Mouse (Mus musculus) heart, embryonic 14.5 days (tissue): ENCODE measurements at regions not wholly inside any gene's neighbourhood (a gene's known extent, or its start where the extent isn't known, plus 50 kb on each side); places are given as distances from the start of the nearest gene placed in this dataset.

ENCODE experiments used
- ATAC-seq: fragments of 200-750 bp; cut with Nextera tagmentation; 2 replicates; pipeline ENCODE4 v1.8.0; 2017; ENCODE audit warnings: low read depth, moderate TSS enrichment; ENCODE audit not compliant: insufficient number of reproducible peaks, insufficient read depth, low FRiP score
- H3K27ac ChIP-seq, 2 experiments: fragments of 200-500 bp in 1 of 2; fragments of 300-500 bp in 1 of 2; sonication (generic) in 1 of 2; replicated peaks in 1 of 2; 2 replicates each; pipeline ENCODE4 v1.5.1; 2012 to 2014; ENCODE audit warnings: low read depth in 2 of 2, low read length in 2 of 2, control low read depth in 1 of 2, mild to moderate bottlenecking in 1 of 2, mixed read lengths in 1 of 2; ENCODE audit not compliant: control insufficient read depth in 1 of 2, insufficient read depth in 1 of 2
- H3K27me3 ChIP-seq: fragments of 300-500 bp; sonication (generic); 2 replicates; pipeline ENCODE4 v1.6.1; 2014; ENCODE audit warnings: mild to moderate bottlenecking, low read length, control low read depth; ENCODE audit not compliant: control insufficient read depth, insufficient read depth
- H3K36me3 ChIP-seq: fragments of 300-500 bp; sonication (generic); 2 replicates; pipeline ENCODE4 v1.6.1; 2014; ENCODE audit warnings: mild to moderate bottlenecking, control low read depth, low read length, mixed read lengths; ENCODE audit not compliant: control insufficient read depth, insufficient read depth
- H3K4me1 ChIP-seq, 2 experiments: fragments of 200-500 bp in 1 of 2; fragments of 300-500 bp in 1 of 2; sonication (generic) in 1 of 2; 2 replicates each; pipeline ENCODE4 v1.6.1; 2012 to 2014; ENCODE audit warnings: low read length in 2 of 2, control low read depth in 1 of 2, mixed read lengths in 1 of 2; ENCODE audit not compliant: control insufficient read depth in 2 of 2, insufficient read depth in 2 of 2
- H3K4me2 ChIP-seq: fragments of 300-500 bp; sonication (generic); 2 replicates; pipeline ENCODE4 v1.6.1; 2014; ENCODE audit warnings: mild to moderate bottlenecking, low read length
- H3K4me3 ChIP-seq, 2 experiments: fragments of 200-500 bp in 1 of 2; fragments of 300-500 bp in 1 of 2; sonication (generic) in 1 of 2; 2 replicates each; pipeline ENCODE4 v1.5.1; 2012 to 2014; ENCODE audit warnings: low read length in 2 of 2, mild to moderate bottlenecking in 2 of 2, control low read depth in 1 of 2, low read depth in 1 of 2, moderate library complexity in 1 of 2; ENCODE audit not compliant: control insufficient read depth in 1 of 2, insufficient read depth in 1 of 2
- H3K9ac ChIP-seq: fragments of 300-500 bp; sonication (generic); 2 replicates; pipeline ENCODE4 v1.6.1; 2014; ENCODE audit warnings: mild to moderate bottlenecking, low read length
- H3K9me3 ChIP-seq: fragments of 300-500 bp; sonication (generic); 2 replicates; pipeline ENCODE4 v1.6.1; 2016; ENCODE audit warnings: low read length, control low read depth; ENCODE audit not compliant: control insufficient read depth
- WGBS: fragments of 180-500 bp; shearing (Covaris S2); extraction: QIAGEN DNeasy Blood & Tissue Kit; methylation state at CpG from one replicate; pipeline ENCODE4 v1.1.7; 2014; 5-methylcytosine and 5-hydroxymethylcytosine counted together

DNA sequence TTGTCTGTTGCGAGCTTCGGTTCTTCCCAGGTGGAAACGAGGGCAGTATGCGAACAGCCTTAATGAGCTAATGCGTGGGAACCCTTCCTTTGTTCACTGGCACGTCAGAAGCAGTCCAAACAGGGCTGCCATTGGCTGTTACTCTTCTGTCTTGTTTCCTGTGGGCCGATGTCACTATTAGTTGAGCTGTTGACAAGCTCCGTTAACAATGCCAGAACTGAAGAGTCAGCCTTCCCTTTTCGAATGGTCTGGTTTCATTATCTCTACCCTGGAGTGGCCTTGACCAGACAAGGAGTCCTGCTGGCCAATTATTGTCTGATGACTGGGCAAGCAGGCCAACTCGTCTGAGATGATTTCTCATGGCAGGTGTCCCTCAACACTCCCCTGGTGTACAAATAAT is 230.1 kb downstream of the Gm11011 start:
- 29% methylated on average over 10 of the region's 10 CpGs for WGBS
- Histone ChIP-seq H3K4me1 (peaks cover 3 to 5% of the 10 kb centered on the region in 2 experiments; a peak in 3 of 4 replicates), H3K36me3 (no peaks in the 10 kb centered on the region), H3K27ac (no peak overlapping the region), H3K9me3 (no peaks in the 10 kb centered on the region), H3K27me3 (no peaks in the 10 kb centered on the region; the same call in 1 of the 2 replicates), H3K4me2 (peak overlapping the region; percentile 15; the same call in 1 of the 2 replicates), H3K9ac (no peak overlapping the region), H3K4me3 (no peak overlapping the region)
- peak; percentile 35; the same call in 1 of the 2 replicates for ATAC-seq

DNA sequence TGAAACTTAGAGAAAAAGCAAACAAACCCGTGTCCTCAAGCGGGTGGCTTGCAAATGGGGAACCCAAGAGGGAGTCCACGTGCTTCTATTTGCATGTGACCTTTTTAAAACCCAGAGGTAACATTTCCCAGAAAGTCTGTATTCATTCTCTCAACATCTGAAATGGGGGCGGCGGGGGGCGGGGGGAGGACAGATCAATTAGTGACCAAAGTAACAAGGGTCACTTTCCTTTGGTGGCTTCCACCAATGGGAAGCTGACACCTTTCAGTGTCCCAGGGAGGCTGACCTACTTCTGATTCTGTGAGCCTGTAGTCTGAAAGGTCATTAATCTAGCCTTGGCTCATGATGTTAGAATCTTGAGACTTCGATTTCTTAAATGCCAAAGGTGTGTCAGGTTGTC is 236.0 kb downstream of the Gm11011 start:
- Histone ChIP-seq H3K4me1 (no peaks in the 10 kb centered on the region), H3K36me3 (no peaks in the 10 kb centered on the region), H3K27ac (no peak overlapping the region), H3K27me3 (no peaks in the 10 kb centered on the region), H3K9me3 (no peaks in the 10 kb centered on the region), H3K4me3 (no peak overlapping the region), H3K9ac (no peak overlapping the region), H3K4me2 (no peak overlapping the region)
- 85% methylated on average over 7 of the region's 7 CpGs for WGBS
- no peak for ATAC-seq

DNA sequence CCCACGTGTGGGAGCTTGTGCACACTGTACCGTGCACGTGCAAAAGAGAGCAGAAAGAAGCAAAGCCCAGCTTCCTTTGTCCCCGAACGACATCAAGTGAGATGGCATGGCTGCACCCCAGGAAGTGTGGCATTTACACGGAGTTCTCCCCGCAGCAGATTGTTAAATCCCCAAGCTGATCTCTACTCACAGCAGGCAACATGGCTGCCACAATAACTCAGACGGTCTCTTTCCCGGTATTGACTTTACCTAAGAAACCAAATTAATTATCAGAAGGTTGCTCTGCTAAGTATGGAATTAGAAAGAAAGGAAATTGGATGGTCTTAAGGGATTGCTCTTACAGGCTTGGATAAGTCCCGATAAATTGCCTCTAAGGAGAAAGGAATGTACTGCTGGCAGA is 241.4 kb downstream of the Gm11011 start:
- H3K9ac ChIP-seq: no peak overlapping the region
- no peaks in the 10 kb centered on the region for H3K36me3 ChIP-seq
- no peak overlapping the region for H3K27ac ChIP-seq
- no peak for ATAC-seq
- H3K9me3 ChIP-seq: no peaks in the 10 kb centered on the region
- no peaks in the 10 kb centered on the region for H3K27me3 ChIP-seq
- no peak overlapping the region for H3K4me3 ChIP-seq
- WGBS: 66% methylated on average over 10 of the region's 10 CpGs
- no peaks in the 10 kb centered on the region for H3K4me1 ChIP-seq
- H3K4me2 ChIP-seq: no peak overlapping the region

- WGBS: 69% methylated on average over 5 of the region's 5 CpGs
- Histone ChIP-seq H3K4me3 (no peak overlapping the region), H3K27ac (no peak overlapping the region), H3K4me1 (no peaks in the 10 kb centered on the region), H3K4me2 (no peak overlapping the region), H3K9me3 (no peaks in the 10 kb centered on the region), H3K27me3 (no peaks in the 10 kb centered on the region), H3K36me3 (no peaks in the 10 kb centered on the region), H3K9ac (no peak overlapping the region)
- ATAC-seq: no peak
These were observed 268.0 kb downstream of the Gm11011 start for GRCm38 (mm10) chr2:169319521-169319920.

- WGBS: 51% methylated on average over 2 of the region's 2 CpGs
- no peaks in the 10 kb centered on the region for H3K27me3 ChIP-seq
- ATAC-seq: no peak
These were observed 273.1 kb downstream of the Gm11011 start for GRCm38 (mm10) chr2:169314396-169314930.

DNA sequence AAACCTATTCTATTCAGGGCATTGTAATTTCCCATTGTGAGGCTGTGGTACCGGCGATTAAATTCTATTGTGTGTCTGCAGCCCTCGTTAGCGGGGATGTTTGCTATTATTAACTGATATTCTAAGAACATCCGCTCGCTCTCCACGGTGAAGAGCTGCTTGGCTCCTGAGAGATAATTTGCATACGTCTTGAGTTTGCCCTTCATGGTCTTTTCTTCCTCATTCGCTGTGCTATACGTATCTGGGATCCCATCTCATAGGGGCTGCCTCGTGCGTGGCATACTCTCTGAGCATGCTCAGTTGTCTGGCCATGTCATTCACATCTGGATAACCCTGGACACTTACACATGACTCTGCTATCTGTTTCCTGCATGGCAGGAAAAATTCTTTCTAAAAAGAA is 275.7 kb downstream of the Gm11011 start:
- H3K36me3 ChIP-seq: no peaks in the 10 kb centered on the region
- ATAC-seq: no peak
- H3K4me2 ChIP-seq: peak overlapping the region; percentile 35
- H3K9me3 ChIP-seq: no peaks in the 10 kb centered on the region
- no peak overlapping the region for H3K4me3 ChIP-seq
- no peak overlapping the region for H3K9ac ChIP-seq
- H3K27ac ChIP-seq: 0 out of 4 replicates have a peak overlapping the region, but pooled peaks of 1 of the 2 experiments have one; percentile 2
- peaks cover 4 to 7% of the 10 kb centered on the region in 2 experiments; a peak in 1 of 4 replicates for H3K4me1 ChIP-seq
- WGBS: 23% methylated on average over 12 of the region's 12 CpGs
- H3K27me3 ChIP-seq: no peaks in the 10 kb centered on the region

More at GRCm38 (mm10) chr2:169314396-169314930, 273.1 kb downstream of the Gm11011 start:
- Histone ChIP-seq H3K36me3 (no peaks in the 10 kb centered on the region), H3K9ac (no peak overlapping the region), H3K27ac (no peak overlapping the region), H3K4me2 (no peak overlapping the region), H3K4me3 (no peak overlapping the region), H3K4me1 (peaks cover 4 to 7% of the 10 kb centered on the region in 2 experiments; a peak in 1 of 4 replicates), H3K9me3 (no peaks in the 10 kb centered on the region)

GRCm38 (mm10) chr2:169311356-169311755 is 276.2 kb downstream of the Gm11011 start:
- H3K4me2 ChIP-seq: peak overlapping the region; percentile 35
- H3K4me1 ChIP-seq: peaks cover 4 to 7% of the 10 kb centered on the region in 2 experiments; a peak in 1 of 4 replicates
- H3K9me3 ChIP-seq: 0 out of 2 replicates have a peak, but pooled peaks cover under 1% of the 10 kb centered on the region
- H3K27me3 ChIP-seq: no peaks in the 10 kb centered on the region
- no peak overlapping the region for H3K4me3 ChIP-seq
- H3K36me3 ChIP-seq: no peaks in the 10 kb centered on the region
- WGBS: 13% methylated on average over 4 of the region's 4 CpGs
- no peak overlapping the region for H3K9ac ChIP-seq
- 0 out of 4 replicates have a peak overlapping the region, but pooled peaks of 1 of the 2 experiments have one; percentile 17 for H3K27ac ChIP-seq
- ATAC-seq: no peak

DNA sequence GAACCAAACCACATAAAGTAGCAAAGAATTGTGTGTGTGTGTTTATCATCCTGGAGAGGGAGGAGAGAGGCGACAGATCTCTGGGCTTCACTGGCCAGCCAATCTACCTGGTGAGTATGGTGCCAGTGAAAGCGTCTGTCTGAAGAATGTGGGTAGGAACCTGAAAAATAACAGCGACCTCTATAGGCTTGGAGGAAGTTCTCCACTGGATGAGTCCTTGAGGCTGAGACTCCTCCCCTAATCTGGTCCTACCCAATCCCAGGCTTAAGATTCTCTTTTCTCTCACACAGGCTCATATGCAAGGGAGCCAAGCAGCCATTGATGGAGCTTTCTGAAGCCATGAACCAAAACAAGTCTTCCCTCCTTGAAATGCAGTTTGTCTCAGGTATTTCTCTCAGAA is 283.2 kb downstream of the Gm11011 start:
- WGBS: 80% methylated on average over 3 of the region's 3 CpGs
- H3K27ac ChIP-seq: no peak overlapping the region

More for the DNA sequence above, 283.2 kb downstream of the Gm11011 start:
- H3K4me3 ChIP-seq: no peak overlapping the region
- peaks cover 7% of the 10 kb centered on the region; the same call in 1 of the 2 replicates for H3K9me3 ChIP-seq
- no peaks in the 10 kb centered on the region for H3K27me3 ChIP-seq
- ATAC-seq: no peak
- no peak overlapping the region for H3K9ac ChIP-seq
- no peaks in the 10 kb centered on the region for H3K36me3 ChIP-seq
- no peaks in the 10 kb centered on the region for H3K4me1 ChIP-seq
- no peak overlapping the region for H3K4me2 ChIP-seq
